Mouse (Mus musculus): ENCODE measurements around the gene Limch1. TPM values are rescaled to one million over a fixed set of nuclear protein-coding genes. Genes with fewer than 3 reads are reported as not detected.
A peak's percentile ranks its signal among the peaks of the same experiment; 100 is the strongest.

Limch1 gene
- polyA plus RNA-seq, 1 experiment: not detected

GRCm38 (mm10) chr5:67083117-67083516 is 337.5 kb downstream of the Limch1 start:
- Histone ChIP-seq H3K27me3 (replicated peaks) (peaks cover 5% of the 10 kb centered on the region), H3K4me3 (replicated peaks) (no peak overlapping the region), H3K9me3 (peaks cover 21% of the 10 kb centered on the region), H3K36me3 (replicated peaks; ENCODE audit: low read length) (no peaks in the 10 kb centered on the region), H3K4me1 (no peaks in the 10 kb centered on the region)
- no peak for TF ChIP-seq FLI1 (IDR thresholded peaks at IDR 0.05; ENCODE audit: low read length)

- Histone ChIP-seq H3K27me3 (replicated peaks) (peaks cover 54% of the 10 kb centered on the region), H3K4me1 (peaks cover 9% of the 10 kb centered on the region), H3K4me3 (replicated peaks) (no peak overlapping the region), H3K9me3 (no peaks in the 10 kb centered on the region), H3K36me3 (replicated peaks; ENCODE audit: low read length) (no peaks in the 10 kb centered on the region)
- TF ChIP-seq FLI1 (IDR thresholded peaks at IDR 0.05; ENCODE audit: low read length) (no peak), GATA1 (IDR thresholded peaks at IDR 0.05; ENCODE audit: borderline replicate concordance, low read length) (no peak)
Measured at GRCm38 (mm10) chr5:67090856-67091255, 345.2 kb downstream of the Limch1 start.

- Histone ChIP-seq H3K27me3 (replicated peaks) (peaks cover 63% of the 10 kb centered on the region), H3K9me3 (no peaks in the 10 kb centered on the region), H3K36me3 (replicated peaks; ENCODE audit: low read length) (no peaks in the 10 kb centered on the region), H3K4me1 (peaks cover 16% of the 10 kb centered on the region), H3K4me3 (replicated peaks) (no peak overlapping the region)
- no peak for TF ChIP-seq GATA1 (IDR thresholded peaks at IDR 0.05; ENCODE audit: borderline replicate concordance, low read length)
- TF ChIP-seq FLI1 (IDR thresholded peaks at IDR 0.05; ENCODE audit: low read length): no peak
Measured at GRCm38 (mm10) chr5:67091766-67092165, 346.1 kb downstream of the Limch1 start.

DNA sequence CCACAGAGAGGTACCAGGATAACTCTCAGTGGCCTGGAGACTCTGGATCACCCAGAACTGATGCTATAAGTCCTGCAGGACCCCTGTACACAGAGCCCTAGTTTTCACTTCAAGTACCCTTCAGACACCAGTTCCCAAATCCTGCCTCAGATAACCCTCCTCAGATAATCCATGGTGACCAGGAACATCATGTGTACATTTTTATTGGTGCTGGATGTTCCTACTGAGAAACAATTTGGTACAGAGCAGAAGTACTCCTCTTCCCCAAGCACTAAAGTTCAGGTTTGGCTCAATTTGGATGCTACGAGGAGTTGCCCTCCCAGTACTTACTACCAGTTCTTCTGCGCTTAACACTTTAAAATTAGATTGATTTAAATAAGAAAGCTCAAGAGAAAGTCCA is 348.4 kb downstream of the Limch1 start:
- no peak for TF ChIP-seq GATA1 (IDR thresholded peaks at IDR 0.05; ENCODE audit: borderline replicate concordance, low read length)
- TF ChIP-seq FLI1 (IDR thresholded peaks at IDR 0.05; ENCODE audit: low read length): no peak
- peaks cover 80% of the 10 kb centered on the region for H3K27me3 ChIP-seq (replicated peaks)
- no peaks in the 10 kb centered on the region for H3K36me3 ChIP-seq (replicated peaks; ENCODE audit: low read length)
- H3K4me1 ChIP-seq: peaks cover 27% of the 10 kb centered on the region
- H3K9me3 ChIP-seq: peaks cover 5% of the 10 kb centered on the region
- no peak overlapping the region for H3K4me3 ChIP-seq (replicated peaks)

DNA sequence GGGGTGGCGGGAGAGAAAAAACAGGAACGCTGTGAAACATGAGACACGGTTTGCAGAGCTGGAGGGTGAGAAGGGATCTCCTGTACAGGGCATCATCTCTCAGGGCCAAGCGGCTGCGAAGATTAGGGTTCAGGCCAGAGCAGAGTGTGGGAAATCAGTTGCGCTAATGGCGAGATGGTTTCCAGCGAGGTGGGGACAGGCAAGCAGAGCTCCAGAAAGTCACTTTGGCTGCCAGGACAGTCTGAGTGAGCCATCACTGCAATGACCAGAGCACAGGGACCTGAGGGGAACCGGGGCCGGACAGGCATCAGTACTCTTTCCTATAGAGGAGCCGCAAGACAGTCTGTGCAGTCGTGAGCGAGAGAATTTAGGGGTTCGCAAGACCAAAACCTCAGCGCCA is 349.5 kb downstream of the Limch1 start:
- Histone ChIP-seq H3K9me3 (peaks cover 5% of the 10 kb centered on the region), H3K36me3 (replicated peaks; ENCODE audit: low read length) (no peaks in the 10 kb centered on the region), H3K4me1 (peaks cover 27% of the 10 kb centered on the region), H3K4me3 (replicated peaks) (no peak overlapping the region), H3K27me3 (replicated peaks) (peaks cover 91% of the 10 kb centered on the region)
- TF ChIP-seq FLI1 (IDR thresholded peaks at IDR 0.05; ENCODE audit: low read length) (no peak), GATA1 (IDR thresholded peaks at IDR 0.05; ENCODE audit: borderline replicate concordance, low read length) (no peak)

DNA sequence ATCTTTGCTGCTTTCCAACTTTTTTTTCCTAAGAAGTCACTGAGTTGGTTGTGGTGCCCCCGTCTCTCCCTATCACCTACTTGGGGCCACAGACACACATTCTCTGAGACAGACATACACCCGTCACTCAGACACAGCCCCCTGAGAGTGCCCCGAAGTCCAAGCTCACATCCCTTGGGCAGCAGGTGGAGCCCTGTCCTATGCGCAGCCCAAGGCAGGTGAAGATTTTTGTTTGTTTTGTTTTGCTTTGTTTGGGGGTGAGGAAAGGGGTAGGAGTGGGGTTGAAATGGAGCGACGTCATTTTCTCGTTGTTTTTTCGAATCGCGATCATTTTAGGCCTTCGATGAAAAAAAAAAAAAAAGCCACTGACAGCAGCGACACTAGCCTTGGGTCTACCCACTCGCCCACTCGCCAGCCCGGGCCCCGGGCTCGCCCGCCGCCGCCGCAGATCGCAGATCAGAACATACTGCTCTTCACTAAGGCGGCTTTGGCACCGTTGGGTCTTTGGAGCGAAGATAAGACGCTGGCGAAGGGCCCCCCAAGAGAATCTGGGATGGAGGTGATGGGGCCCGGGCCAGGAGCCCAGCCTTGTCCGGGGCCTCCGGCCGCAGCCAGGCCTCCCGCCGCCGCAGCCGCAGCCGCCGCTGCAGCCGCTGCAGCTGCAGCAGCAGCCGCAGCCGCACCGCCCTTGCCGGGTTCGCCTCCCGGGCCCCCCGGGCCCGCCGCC is 350.2 kb downstream of the Limch1 start:
- H3K9me3 ChIP-seq: peaks cover 5% of the 10 kb centered on the region
- peaks cover 27% of the 10 kb centered on the region for H3K4me1 ChIP-seq
- H3K36me3 ChIP-seq (replicated peaks; ENCODE audit: low read length): no peaks in the 10 kb centered on the region
- no peak for TF ChIP-seq FLI1 (IDR thresholded peaks at IDR 0.05; ENCODE audit: low read length)
- H3K4me3 ChIP-seq (replicated peaks): peak overlapping the region; percentile 76
- peaks cover 91% of the 10 kb centered on the region for H3K27me3 ChIP-seq (replicated peaks)

GRCm38 (mm10) chr5:67096378-67096771 is 350.7 kb downstream of the Limch1 start:
- Histone ChIP-seq H3K4me1 (peaks cover 27% of the 10 kb centered on the region), H3K9me3 (peaks cover 5% of the 10 kb centered on the region), H3K36me3 (replicated peaks; ENCODE audit: low read length) (no peaks in the 10 kb centered on the region), H3K4me3 (replicated peaks) (peak overlapping the region; percentile 76), H3K27me3 (replicated peaks) (peaks cover 94% of the 10 kb centered on the region)
- no peak for TF ChIP-seq FLI1 (IDR thresholded peaks at IDR 0.05; ENCODE audit: low read length)
- TF ChIP-seq GATA1 (IDR thresholded peaks at IDR 0.05; ENCODE audit: borderline replicate concordance, low read length): no peak

DNA sequence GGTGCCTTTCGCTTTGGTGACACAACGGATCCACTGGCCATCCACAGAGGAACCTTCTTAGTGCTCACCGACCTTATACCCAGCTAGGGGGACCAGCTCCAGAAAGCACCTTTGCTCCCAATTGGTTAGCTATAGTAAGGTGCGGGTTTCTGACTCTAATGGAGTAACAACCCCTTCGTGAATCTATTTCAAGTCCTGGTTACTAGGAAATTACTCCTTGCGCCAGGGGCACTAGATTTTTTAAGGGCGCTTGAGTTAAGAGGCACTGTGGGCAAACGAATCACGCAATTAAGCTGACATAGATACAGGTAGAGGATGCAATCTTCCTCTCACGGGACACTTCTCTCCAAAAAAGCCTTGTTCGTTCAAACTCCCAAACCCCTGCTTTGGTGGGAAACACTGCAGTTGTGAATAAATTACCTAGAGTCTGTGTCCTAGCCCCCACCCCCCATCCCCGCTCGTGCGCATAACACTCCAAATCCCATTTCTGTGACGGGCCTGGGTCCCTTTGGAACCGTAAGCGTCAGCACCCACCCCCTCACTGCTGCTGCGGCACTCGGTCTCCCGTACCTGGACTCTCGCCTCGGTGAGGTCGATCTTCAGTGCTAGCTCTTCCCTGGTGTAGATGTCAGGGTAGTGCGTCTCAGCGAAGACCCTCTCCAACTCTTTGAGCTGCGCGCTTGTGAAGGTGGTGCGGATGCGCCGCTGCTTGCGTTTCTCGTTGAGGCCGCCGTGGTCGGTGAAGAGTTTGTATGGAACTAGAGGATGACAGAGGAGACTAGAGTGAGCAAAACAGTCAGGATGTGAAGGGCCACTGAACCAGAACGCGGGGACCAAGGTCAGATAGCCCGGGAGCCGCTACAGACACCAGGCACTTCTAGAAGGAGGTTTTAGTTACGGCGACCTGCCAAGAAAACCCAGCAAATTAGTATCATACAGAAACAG is 351.8 kb downstream of the Limch1 start:
- Histone ChIP-seq H3K9me3 (peaks cover 9% of the 10 kb centered on the region), H3K4me3 (replicated peaks) (no peak overlapping the region), H3K27me3 (replicated peaks) (peaks cover 95% of the 10 kb centered on the region), H3K36me3 (replicated peaks; ENCODE audit: low read length) (no peaks in the 10 kb centered on the region), H3K4me1 (peaks cover 27% of the 10 kb centered on the region)
- TF ChIP-seq FLI1 (IDR thresholded peaks at IDR 0.05; ENCODE audit: low read length) (no peak), GATA1 (IDR thresholded peaks at IDR 0.05; ENCODE audit: borderline replicate concordance, low read length) (no peak)

- Histone ChIP-seq H3K27me3 (replicated peaks) (peaks cover 97% of the 10 kb centered on the region), H3K36me3 (replicated peaks; ENCODE audit: low read length) (no peaks in the 10 kb centered on the region), H3K4me1 (peaks cover 27% of the 10 kb centered on the region), H3K9me3 (peaks cover 9% of the 10 kb centered on the region), H3K4me3 (replicated peaks) (no peak overlapping the region)
- no peak for TF ChIP-seq GATA1 (IDR thresholded peaks at IDR 0.05; ENCODE audit: borderline replicate concordance, low read length)
- TF ChIP-seq FLI1 (IDR thresholded peaks at IDR 0.05; ENCODE audit: low read length): no peak
Measured at GRCm38 (mm10) chr5:67098051-67098732, 352.6 kb downstream of the Limch1 start.
